Mouse (Mus musculus): ENCODE results near the gene Cdh12. TPM values are rescaled to one million over a fixed set of nuclear protein-coding genes. Genes with fewer than 3 reads are reported as not detected.

The Cdh12 gene
- total and polyA plus RNA-seq, 3 experiments, result not detected

GRCm38 (mm10) chr15:20773423-20773822 lies 324.4 kb downstream of the Cdh12 start:
- Histone ChIP-seq H3K4me1 (ENCODE audit: control insufficient read depth, insufficient read depth, low read length) (no peaks in the 10 kb centered on the region), H3K27me3 (ENCODE audit: control insufficient read depth, insufficient read depth, low read length) (no peaks in the 10 kb centered on the region), H3K79me2 (replicated peaks; ENCODE audit: control insufficient read depth, insufficient read depth, low read length) (no peaks in the 10 kb centered on the region), H3K27ac (no peak overlapping the region), H3K36me3 (ENCODE audit: control insufficient read depth, insufficient read depth, low read length) (no peaks in the 10 kb centered on the region), H3K4me3 (no peak overlapping the region), H3K9ac (ENCODE audit: low read depth, low read length) (no peak overlapping the region)
- no peak for DNase-seq
- intact Hi-C loops (cut with DNase I), result no loop called here
- TF ChIP-seq EP300 (IDR thresholded peaks at IDR 0.05; ENCODE audit: insufficient read depth, low read depth, low read length) (no peak), CTCF (IDR thresholded peaks at IDR 0.05) (no peak)

- WGBS, result 39% methylated on average over 4 of the region's 4 CpGs
- no peak overlapping the region for H3K4me3 ChIP-seq
- intact Hi-C loops (cut with DNase I), result no loop called here
These were observed 347.9 kb downstream of the Cdh12 start for GRCm38 (mm10) chr15:20796999-20797398.

GRCm38 (mm10) chr15:20798541-20798940 lies 349.5 kb downstream of the Cdh12 start:
- no peaks in the 10 kb centered on the region for H3K4me1 ChIP-seq (ENCODE audit: control insufficient read depth, insufficient read depth, low read length)
- 79% methylated on average over 2 of the region's 2 CpGs for WGBS
- H3K27ac ChIP-seq, result no peak overlapping the region
- H3K9ac ChIP-seq (ENCODE audit: low read depth, low read length), result no peak overlapping the region
- H3K79me2 ChIP-seq (replicated peaks; ENCODE audit: control insufficient read depth, insufficient read depth, low read length), result no peaks in the 10 kb centered on the region
- H3K36me3 ChIP-seq (ENCODE audit: control insufficient read depth, insufficient read depth, low read length), result no peaks in the 10 kb centered on the region
- H3K4me3 ChIP-seq, result no peak overlapping the region
- no peaks in the 10 kb centered on the region for H3K27me3 ChIP-seq (ENCODE audit: control insufficient read depth, insufficient read depth, low read length)
- DNase-seq, result no peak
- no peak for TF ChIP-seq POLR2A (IDR thresholded peaks at IDR 0.05; ENCODE audit: insufficient read depth, low read depth, low read length)
- no peak for TF ChIP-seq EP300 (IDR thresholded peaks at IDR 0.05; ENCODE audit: insufficient read depth, low read depth, low read length)
- no peak for TF ChIP-seq CTCF (IDR thresholded peaks at IDR 0.05)
- intact Hi-C loops (cut with DNase I), result no loop called here

More at GRCm38 (mm10) chr15:20796999-20797398, 347.9 kb downstream of the Cdh12 start:
- Histone ChIP-seq H3K36me3 (ENCODE audit: control insufficient read depth, insufficient read depth, low read length) (no peaks in the 10 kb centered on the region), H3K4me1 (ENCODE audit: control insufficient read depth, insufficient read depth, low read length) (no peaks in the 10 kb centered on the region), H3K79me2 (replicated peaks; ENCODE audit: control insufficient read depth, insufficient read depth, low read length) (no peaks in the 10 kb centered on the region), H3K9ac (ENCODE audit: low read depth, low read length) (no peak overlapping the region), H3K27me3 (ENCODE audit: control insufficient read depth, insufficient read depth, low read length) (no peaks in the 10 kb centered on the region), H3K27ac (no peak overlapping the region)
- TF ChIP-seq CTCF (IDR thresholded peaks at IDR 0.05) (no peak), EP300 (IDR thresholded peaks at IDR 0.05; ENCODE audit: insufficient read depth, low read depth, low read length) (no peak), POLR2A (IDR thresholded peaks at IDR 0.05; ENCODE audit: insufficient read depth, low read depth, low read length) (no peak)
- DNase-seq, result no peak

DNA sequence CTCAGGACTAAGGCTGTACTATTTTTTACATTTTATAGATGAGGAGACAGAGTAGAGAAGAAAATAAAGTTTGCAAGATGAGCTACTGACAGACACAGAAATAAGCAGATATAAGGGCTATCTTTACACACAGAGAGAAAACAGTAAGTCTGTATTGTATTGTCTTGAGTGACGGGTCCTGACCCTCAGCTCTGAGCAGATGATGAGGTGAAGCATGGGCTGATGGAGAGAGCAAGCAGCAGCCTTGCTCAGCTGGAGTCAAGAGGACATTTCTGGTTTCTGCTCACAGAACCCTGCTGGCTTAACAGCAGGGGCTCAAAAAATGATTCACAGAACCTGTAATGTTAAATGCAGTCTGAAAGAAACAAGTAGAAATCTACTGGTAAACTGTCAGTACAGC lies 386.8 kb downstream of the Cdh12 start:
- H3K36me3 ChIP-seq (ENCODE audit: control insufficient read depth, insufficient read depth, low read length), result no peaks in the 10 kb centered on the region
- 69% methylated on average over 1 of the region's 1 CpGs for WGBS
- intact Hi-C loops (cut with DNase I), result no loop called here
- no peaks in the 10 kb centered on the region for H3K79me2 ChIP-seq (replicated peaks; ENCODE audit: control insufficient read depth, insufficient read depth, low read length)
- no peak overlapping the region for H3K9ac ChIP-seq (ENCODE audit: low read depth, low read length)
- H3K27me3 ChIP-seq (ENCODE audit: control insufficient read depth, insufficient read depth, low read length), result no peaks in the 10 kb centered on the region
- DNase-seq, result no peak
- no peak overlapping the region for H3K27ac ChIP-seq
- no peak for TF ChIP-seq CTCF (IDR thresholded peaks at IDR 0.05)
- TF ChIP-seq POLR2A (IDR thresholded peaks at IDR 0.05; ENCODE audit: insufficient read depth, low read depth, low read length), result no peak
- no peak for TF ChIP-seq EP300 (IDR thresholded peaks at IDR 0.05; ENCODE audit: insufficient read depth, low read depth, low read length)
- H3K4me1 ChIP-seq (ENCODE audit: control insufficient read depth, insufficient read depth, low read length), result no peaks in the 10 kb centered on the region
- H3K4me3 ChIP-seq, result no peak overlapping the region

- Histone ChIP-seq H3K79me2 (replicated peaks; ENCODE audit: control insufficient read depth, insufficient read depth, low read length) (no peaks in the 10 kb centered on the region), H3K36me3 (ENCODE audit: control insufficient read depth, insufficient read depth, low read length) (no peaks in the 10 kb centered on the region), H3K9ac (ENCODE audit: low read depth, low read length) (no peak overlapping the region), H3K4me3 (no peak overlapping the region), H3K27me3 (ENCODE audit: control insufficient read depth, insufficient read depth, low read length) (no peaks in the 10 kb centered on the region), H3K4me1 (ENCODE audit: control insufficient read depth, insufficient read depth, low read length) (no peaks in the 10 kb centered on the region), H3K27ac (no peak overlapping the region)
- no peak for TF ChIP-seq POLR2A (IDR thresholded peaks at IDR 0.05; ENCODE audit: insufficient read depth, low read depth, low read length)
- no peak for TF ChIP-seq EP300 (IDR thresholded peaks at IDR 0.05; ENCODE audit: insufficient read depth, low read depth, low read length)
- TF ChIP-seq CTCF (IDR thresholded peaks at IDR 0.05), result no peak
- DNase-seq, result no peak
- intact Hi-C loops (cut with DNase I), result no loop called here
- 82% methylated on average over 3 of the region's 3 CpGs for WGBS
These were observed 387.9 kb downstream of the Cdh12 start for GRCm38 (mm10) chr15:20836991-20837390.

DNA sequence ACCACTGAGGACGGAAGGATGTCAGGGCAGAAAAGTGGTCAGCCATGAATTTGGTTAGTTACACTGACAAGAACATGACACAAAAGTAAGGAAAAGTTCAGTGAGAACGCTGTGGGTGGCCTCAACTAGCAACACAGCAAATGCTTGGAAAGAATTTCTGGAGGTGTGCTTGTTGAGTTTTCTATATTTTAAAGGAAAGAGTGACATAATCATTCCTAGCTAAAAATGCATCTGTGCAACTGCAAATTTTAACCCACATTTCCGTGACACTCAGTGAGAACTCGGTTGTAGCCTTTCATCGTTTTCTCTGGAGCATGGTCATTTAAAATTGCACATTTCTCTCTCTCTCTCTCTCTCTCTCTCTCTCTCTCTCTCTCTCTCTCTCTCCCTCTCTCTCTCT lies 392.4 kb downstream of the Cdh12 start:
- intact Hi-C loops (cut with DNase I), result no loop called here
- H3K4me1 ChIP-seq (ENCODE audit: control insufficient read depth, insufficient read depth, low read length), result no peaks in the 10 kb centered on the region
- no peak overlapping the region for H3K27ac ChIP-seq
- H3K27me3 ChIP-seq (ENCODE audit: control insufficient read depth, insufficient read depth, low read length), result no peaks in the 10 kb centered on the region
- H3K36me3 ChIP-seq (ENCODE audit: control insufficient read depth, insufficient read depth, low read length), result no peaks in the 10 kb centered on the region
- no peaks in the 10 kb centered on the region for H3K79me2 ChIP-seq (replicated peaks; ENCODE audit: control insufficient read depth, insufficient read depth, low read length)
- H3K9ac ChIP-seq (ENCODE audit: low read depth, low read length), result no peak overlapping the region
- TF ChIP-seq CTCF (IDR thresholded peaks at IDR 0.05) (no peak), EP300 (IDR thresholded peaks at IDR 0.05; ENCODE audit: insufficient read depth, low read depth, low read length) (no peak), POLR2A (IDR thresholded peaks at IDR 0.05; ENCODE audit: insufficient read depth, low read depth, low read length) (no peak)
- no peak overlapping the region for H3K4me3 ChIP-seq
- DNase-seq, result no peak
- 74% methylated on average over 5 of the region's 5 CpGs for WGBS
